Mouse (Mus musculus): ENCODE data around the gene Robo4. TPM values are rescaled to one million over a fixed set of nuclear protein-coding genes. Genes with fewer than 3 reads are reported as not detected.
A peak's percentile ranks its signal among the peaks of the same experiment; 100 is the strongest.

Gene Robo4
- polyA plus RNA-seq, 1 experiment from 2014 or later = 7.0 TPM

- no peak overlapping the region for H3K4me2 ChIP-seq (ENCODE audit: low read depth, low read length, severe bottlenecking)
- H3K4me1 ChIP-seq (replicated peaks; ENCODE audit: control insufficient read depth, insufficient read depth, low read length) = no peaks in the 10 kb centered on the region; the same call in 1 of the 2 replicates
- no peaks in the 10 kb centered on the region for H3K9me3 ChIP-seq (ENCODE audit: control insufficient read depth, low read length)
- 80% methylated on average over 5 of the region's 5 CpGs for WGBS
- H3K36me3 ChIP-seq (ENCODE audit: control insufficient read depth, insufficient read depth, low read length) = no peaks in the 10 kb centered on the region
- no peak overlapping the region for H3K4me3 ChIP-seq (ENCODE audit: low read depth, low read length)
- no peak overlapping the region for H3K9ac ChIP-seq (ENCODE audit: low read length)
- ATAC-seq (replicated peaks; ENCODE audit: low FRiP score) = no peak
- no peaks in the 10 kb centered on the region for H3K27me3 ChIP-seq (ENCODE audit: control insufficient read depth, insufficient read depth, low read length)
- no peak for DNase-seq (ENCODE audit: low spot score)
- H3K27ac ChIP-seq (ENCODE audit: low read depth, low read length) = no peak overlapping the region
These were observed 36.0 kb upstream of the Robo4 start for GRCm38 (mm10) chr9:37365706-37366105.

- no peak for DNase-seq (ENCODE audit: low spot score)
- Histone ChIP-seq H3K9me3 (ENCODE audit: control insufficient read depth, low read length) (no peaks in the 10 kb centered on the region), H3K4me1 (replicated peaks; ENCODE audit: control insufficient read depth, insufficient read depth, low read length) (no peaks in the 10 kb centered on the region), H3K9ac (ENCODE audit: low read length) (no peak within 1 kb of the TSS), H3K27ac (ENCODE audit: low read depth, low read length) (no peak within 1 kb of the TSS), H3K36me3 (ENCODE audit: control insufficient read depth, insufficient read depth, low read length) (no peaks in the 10 kb centered on the region), H3K27me3 (ENCODE audit: control insufficient read depth, insufficient read depth, low read length) (no peaks in the 10 kb centered on the region), H3K4me3 (ENCODE audit: low read depth, low read length) (no peak within 1 kb of the TSS), H3K4me2 (ENCODE audit: low read depth, low read length, severe bottlenecking) (no peak within 1 kb of the TSS)
- WGBS = 82% methylated on average over 17 of the region's 17 CpGs
- ATAC-seq (replicated peaks; ENCODE audit: low FRiP score) = no peak
These were observed 34.2 kb upstream of the Robo4 start, which contains the start of gene Hepacam for GRCm38 (mm10) chr9:37367301-37368080. Gene Hepacam, plus strand, starts transcription at chr9:37367351.

GRCm38 (mm10) chr9:37368081-37368830, 33.4 kb upstream of the Robo4 start:
- H3K4me2 ChIP-seq (ENCODE audit: low read depth, low read length, severe bottlenecking) = no peak overlapping the region
- DNase-seq (ENCODE audit: low spot score) = no peak
- no peak overlapping the region for H3K4me3 ChIP-seq (ENCODE audit: low read depth, low read length)
- no peaks in the 10 kb centered on the region for H3K27me3 ChIP-seq (ENCODE audit: control insufficient read depth, insufficient read depth, low read length)
- no peaks in the 10 kb centered on the region for H3K36me3 ChIP-seq (ENCODE audit: control insufficient read depth, insufficient read depth, low read length)
- no peak overlapping the region for H3K9ac ChIP-seq (ENCODE audit: low read length)
- no peaks in the 10 kb centered on the region for H3K9me3 ChIP-seq (ENCODE audit: control insufficient read depth, low read length)
- H3K4me1 ChIP-seq (replicated peaks; ENCODE audit: control insufficient read depth, insufficient read depth, low read length) = no peaks in the 10 kb centered on the region
- no peak for ATAC-seq (replicated peaks; ENCODE audit: low FRiP score)
- 84% methylated on average over 11 of the region's 11 CpGs for WGBS
- H3K27ac ChIP-seq (ENCODE audit: low read depth, low read length) = no peak overlapping the region

GRCm38 (mm10) chr9:37368860-37369259, 32.8 kb upstream of the Robo4 start:
- no peak overlapping the region for H3K4me2 ChIP-seq (ENCODE audit: low read depth, low read length, severe bottlenecking)
- no peaks in the 10 kb centered on the region for H3K27me3 ChIP-seq (ENCODE audit: control insufficient read depth, insufficient read depth, low read length)
- no peaks in the 10 kb centered on the region for H3K4me1 ChIP-seq (replicated peaks; ENCODE audit: control insufficient read depth, insufficient read depth, low read length)
- 82% methylated on average over 8 of the region's 8 CpGs for WGBS
- H3K4me3 ChIP-seq (ENCODE audit: low read depth, low read length) = no peak overlapping the region
- no peak overlapping the region for H3K9ac ChIP-seq (ENCODE audit: low read length)
- H3K27ac ChIP-seq (ENCODE audit: low read depth, low read length) = no peak overlapping the region
- ATAC-seq (replicated peaks; ENCODE audit: low FRiP score) (no peak), DNase-seq (ENCODE audit: low spot score) (no peak)
- H3K36me3 ChIP-seq (ENCODE audit: control insufficient read depth, insufficient read depth, low read length) = no peaks in the 10 kb centered on the region
- H3K9me3 ChIP-seq (ENCODE audit: control insufficient read depth, low read length) = no peaks in the 10 kb centered on the region

- Histone ChIP-seq H3K4me1 (replicated peaks; ENCODE audit: control insufficient read depth, insufficient read depth, low read length) (no peaks in the 10 kb centered on the region), H3K9ac (ENCODE audit: low read length) (no peak overlapping the region), H3K36me3 (ENCODE audit: control insufficient read depth, insufficient read depth, low read length) (no peaks in the 10 kb centered on the region), H3K27me3 (ENCODE audit: control insufficient read depth, insufficient read depth, low read length) (no peaks in the 10 kb centered on the region), H3K9me3 (ENCODE audit: control insufficient read depth, low read length) (no peaks in the 10 kb centered on the region), H3K4me3 (ENCODE audit: low read depth, low read length) (no peak overlapping the region), H3K27ac (ENCODE audit: low read depth, low read length) (no peak overlapping the region), H3K4me2 (ENCODE audit: low read depth, low read length, severe bottlenecking) (no peak overlapping the region)
- DNase-seq (ENCODE audit: low spot score) (no peak), ATAC-seq (replicated peaks; ENCODE audit: low FRiP score) (no peak)
- WGBS = 91% methylated on average over 7 of the region's 7 CpGs
These were observed 30.4 kb upstream of the Robo4 start for GRCm38 (mm10) chr9:37371232-37371801.

- DNase-seq (ENCODE audit: low spot score) = no peak
- WGBS = 92% methylated on average over 5 of the region's 5 CpGs
- H3K4me1 ChIP-seq (replicated peaks; ENCODE audit: control insufficient read depth, insufficient read depth, low read length) = no peaks in the 10 kb centered on the region
These were observed 26.0 kb upstream of the Robo4 start for GRCm38 (mm10) chr9:37375718-37376117.

GRCm38 (mm10) chr9:37383161-37383560, 18.5 kb upstream of the Robo4 start:
- DNase-seq (ENCODE audit: low spot score) (no peak), ATAC-seq (replicated peaks; ENCODE audit: low FRiP score) (no peak)
- whole genome bisulfite sequencing = 92% methylated on average over 6 of the region's 6 CpGs
- H3K27ac ChIP-seq (ENCODE audit: low read depth, low read length) = no peak overlapping the region
- H3K9ac ChIP-seq (ENCODE audit: low read length) = no peak overlapping the region
- no peaks in the 10 kb centered on the region for H3K9me3 ChIP-seq (ENCODE audit: control insufficient read depth, low read length)
- peaks cover 4% of the 10 kb centered on the region; the same call in 1 of the 2 replicates for H3K27me3 ChIP-seq (ENCODE audit: control insufficient read depth, insufficient read depth, low read length)
- peaks cover 4% of the 10 kb centered on the region; the same call in 1 of the 2 replicates for H3K4me1 ChIP-seq (replicated peaks; ENCODE audit: control insufficient read depth, insufficient read depth, low read length)
- no peaks in the 10 kb centered on the region for H3K36me3 ChIP-seq (ENCODE audit: control insufficient read depth, insufficient read depth, low read length)
- H3K4me2 ChIP-seq (ENCODE audit: low read depth, low read length, severe bottlenecking) = no peak overlapping the region
- no peak overlapping the region for H3K4me3 ChIP-seq (ENCODE audit: low read depth, low read length)

More at GRCm38 (mm10) chr9:37375718-37376117, 26.0 kb upstream of the Robo4 start:
- Histone ChIP-seq H3K4me3 (ENCODE audit: low read depth, low read length) (no peak overlapping the region), H3K36me3 (ENCODE audit: control insufficient read depth, insufficient read depth, low read length) (no peaks in the 10 kb centered on the region), H3K9ac (ENCODE audit: low read length) (no peak overlapping the region), H3K27ac (ENCODE audit: low read depth, low read length) (no peak overlapping the region), H3K9me3 (ENCODE audit: control insufficient read depth, low read length) (no peaks in the 10 kb centered on the region), H3K4me2 (ENCODE audit: low read depth, low read length, severe bottlenecking) (no peak overlapping the region), H3K27me3 (ENCODE audit: control insufficient read depth, insufficient read depth, low read length) (no peaks in the 10 kb centered on the region)
- ATAC-seq (replicated peaks; ENCODE audit: low FRiP score) = no peak

GRCm38 (mm10) chr9:37384284-37385182, 17.2 kb upstream of the Robo4 start:
- 13% methylated on average over 54 of the region's 54 CpGs for WGBS
- Histone ChIP-seq H3K9me3 (ENCODE audit: control insufficient read depth, low read length) (no peaks in the 10 kb centered on the region), H3K27ac (ENCODE audit: low read depth, low read length) (no peak overlapping the region), H3K4me3 (ENCODE audit: low read depth, low read length) (peak overlapping the region; percentile 39), H3K36me3 (ENCODE audit: control insufficient read depth, insufficient read depth, low read length) (no peaks in the 10 kb centered on the region), H3K4me1 (replicated peaks; ENCODE audit: control insufficient read depth, insufficient read depth, low read length) (peaks cover 4% of the 10 kb centered on the region; the same call in 1 of the 2 replicates), H3K27me3 (ENCODE audit: control insufficient read depth, insufficient read depth, low read length) (peaks cover 4% of the 10 kb centered on the region; the same call in 1 of the 2 replicates), H3K9ac (ENCODE audit: low read length) (peak overlapping the region; percentile 82), H3K4me2 (ENCODE audit: low read depth, low read length, severe bottlenecking) (peak overlapping the region; percentile 87)
- peak; percentile 74 for DNase-seq (ENCODE audit: low spot score)
- peak; percentile 83 for ATAC-seq (replicated peaks; ENCODE audit: low FRiP score)
